Mouse (Mus musculus): ENCODE measurements around the gene Fan1. TPM values are rescaled to one million over a fixed set of nuclear protein-coding genes. Genes with fewer than 3 reads are reported as not detected.
A peak's percentile ranks its signal among the peaks of the same experiment; 100 is the strongest.

Gene Fan1
- total and polyA plus RNA-seq, 3 experiments, result 2.9 to 3.6 TPM; not detected in 1

GRCm38 (mm10) chr7:64373147-64373829 is 607 bp downstream of the Fan1 start:
- Histone ChIP-seq H3K9ac (ENCODE audit: control insufficient read depth, low read depth, low read length, poor library complexity, severe bottlenecking) (peak overlapping the region; percentile 99), H3K36me3 (ENCODE audit: control insufficient read depth in 1 of 2, insufficient read depth in 2 of 2, low read length in 2 of 2) (peaks cover 3 to 6% of the 10 kb centered on the region in 2 experiments), H3K27me3 (ENCODE audit: control insufficient read depth in 1 of 2, insufficient read depth in 2 of 2, low read length in 2 of 2) (no peaks in the 10 kb centered on the region), H3K4me3 (ENCODE audit: control insufficient read depth in 1 of 2, insufficient read depth in 1 of 2, low read depth in 2 of 2, low read length in 2 of 2) (peak overlapping the region; percentile 81 to 98), H3K27ac (ENCODE audit: control insufficient read depth, low read depth, low read length) (peak overlapping the region; percentile 99), H3K79me2 (ENCODE audit: control insufficient read depth, insufficient read depth, low read length, poor library complexity) (peaks cover 2% of the 10 kb centered on the region; the same call in 1 of the 2 replicates), H3K9me3 (replicated peaks; ENCODE audit: insufficient read depth, low read length) (no peaks in the 10 kb centered on the region), H3K4me1 (ENCODE audit: control insufficient read depth in 1 of 2, insufficient read depth in 2 of 2, low read length in 2 of 2) (peaks cover 0 to 3% of the 10 kb centered on the region in 2 experiments; a peak in 1 of 4 replicates)
- TF ChIP-seq GATA1 (IDR thresholded peaks at IDR 0.05; ENCODE audit: low read depth, low read length), result 0 out of 2 replicates have a peak, but pooled peaks have one; percentile 33
- no peak for TF ChIP-seq ZC3H11A (IDR thresholded peaks at IDR 0.05; ENCODE audit: low read depth, low read length)
- TF ChIP-seq ZNF384 (IDR thresholded peaks at IDR 0.05; ENCODE audit: low read depth, low read length), result peak; percentile 66
- DNase-seq (ENCODE audit: low read depth, low spot score), result peak; percentile 28

GRCm38 (mm10) chr7:64371940-64372878 is 1.7 kb downstream of the Fan1 start:
- peaks cover 3 to 4% of the 10 kb centered on the region in 2 experiments for H3K36me3 ChIP-seq (ENCODE audit: control insufficient read depth in 1 of 2, insufficient read depth in 2 of 2, low read length in 2 of 2)
- no peak for TF ChIP-seq RCOR1 (IDR thresholded peaks at IDR 0.05; ENCODE audit: low read depth, low read length)
- TF ChIP-seq MAX (IDR thresholded peaks at IDR 0.05; ENCODE audit: low read length), result no peak
- TF ChIP-seq GABPA (IDR thresholded peaks at IDR 0.05; ENCODE audit: low read depth, low read length), result no peak
- no peak for TF ChIP-seq CTCF (IDR thresholded peaks at IDR 0.05 in 2 of 3, conservative IDR thresholded peaks at IDR 0.05 in 1 of 3; ENCODE audit: control insufficient read depth in 1 of 3, insufficient read depth in 1 of 3, low read depth in 2 of 3, low read length in 3 of 3, poor library complexity in 1 of 3, severe bottlenecking in 1 of 3)
- no peak for TF ChIP-seq TAL1 (IDR thresholded peaks at IDR 0.05; ENCODE audit: low read length)
- TF ChIP-seq POLR2AphosphoS2 (IDR thresholded peaks at IDR 0.05; ENCODE audit: low read length), result no peak
- no peak for TF ChIP-seq MXI1 (IDR thresholded peaks at IDR 0.05; ENCODE audit: low read depth, low read length)
- TF ChIP-seq USF1 (IDR thresholded peaks at IDR 0.05; ENCODE audit: low read depth, low read length), result no peak
- TF ChIP-seq NELFE (IDR thresholded peaks at IDR 0.05; ENCODE audit: low read depth, low read length), result no peak
- no peak for TF ChIP-seq BHLHE40 (IDR thresholded peaks at IDR 0.05; ENCODE audit: borderline replicate concordance, low read depth, low read length)
- TF ChIP-seq NRF1 (IDR thresholded peaks at IDR 0.05; ENCODE audit: insufficient read depth, low read depth, low read length, poor library complexity, severe bottlenecking), result no peak
- TF ChIP-seq TBP (IDR thresholded peaks at IDR 0.05; ENCODE audit: low read depth, low read length), result no peak
- TF ChIP-seq ZC3H11A (IDR thresholded peaks at IDR 0.05; ENCODE audit: low read depth, low read length), result no peak
- no peak for TF ChIP-seq MYB (IDR thresholded peaks at IDR 0.05; ENCODE audit: low read depth, low read length)
- no peak for TF ChIP-seq POLR2A (IDR thresholded peaks at IDR 0.05; ENCODE audit: control insufficient read depth in 1 of 2, insufficient read depth in 1 of 2, low read depth in 1 of 2, low read length in 2 of 2, poor library complexity in 1 of 2)
- TF ChIP-seq KAT2A (conservative IDR thresholded peaks at IDR 0.05; ENCODE audit: low read depth, low read length), result no peak
- TF ChIP-seq ETS1 (IDR thresholded peaks at IDR 0.05; ENCODE audit: low read depth, low read length), result no peak
- TF ChIP-seq EP300 (IDR thresholded peaks at IDR 0.05; ENCODE audit: low read depth in 1 of 2, low read length in 2 of 2), result no peak
- no peak overlapping the region for H3K4me3 ChIP-seq (ENCODE audit: control insufficient read depth in 1 of 2, insufficient read depth in 1 of 2, low read depth in 2 of 2, low read length in 2 of 2)

More at GRCm38 (mm10) chr7:64371940-64372878, 1.7 kb downstream of the Fan1 start:
- no peaks in the 10 kb centered on the region for H3K9me3 ChIP-seq (replicated peaks; ENCODE audit: insufficient read depth, low read length)
- DNase-seq (ENCODE audit: low read depth, low spot score), result no peak
- H3K27me3 ChIP-seq (ENCODE audit: control insufficient read depth in 1 of 2, insufficient read depth in 2 of 2, low read length in 2 of 2), result no peaks in the 10 kb centered on the region
- peaks cover 0 to 3% of the 10 kb centered on the region in 2 experiments; a peak in 1 of 4 replicates for H3K4me1 ChIP-seq (ENCODE audit: control insufficient read depth in 1 of 2, insufficient read depth in 2 of 2, low read length in 2 of 2)
- H3K9ac ChIP-seq (ENCODE audit: control insufficient read depth, low read depth, low read length, poor library complexity, severe bottlenecking), result no peak overlapping the region
- H3K79me2 ChIP-seq (ENCODE audit: control insufficient read depth, insufficient read depth, low read length, poor library complexity), result peaks cover 2% of the 10 kb centered on the region; the same call in 1 of the 2 replicates
- H3K27ac ChIP-seq (ENCODE audit: control insufficient read depth, low read depth, low read length), result no peak overlapping the region
